Mouse (Mus musculus) testis, adult 2 months (tissue): ENCODE measurements at regions not wholly inside any gene's neighbourhood (a gene's known extent, or its start where the extent isn't known, plus 50 kb on each side); places are given as distances from the start of the nearest gene placed in this dataset.

Experiments used
- H3K27ac ChIP-seq: fragments of 200-500 bp; 2 replicates; pipeline ENCODE4 v1.5.1; 2012; ENCODE audit warnings: low read depth, low read length; ENCODE audit not compliant: control insufficient read depth, insufficient read depth
- H3K27me3 ChIP-seq: fragments of 200-500 bp; 2 replicates; pipeline ENCODE4 v1.6.1; 2012; ENCODE audit warnings: mild to moderate bottlenecking, low read length, moderate library complexity; ENCODE audit not compliant: control insufficient read depth, insufficient read depth
- H3K36me3 ChIP-seq: fragments of 200-500 bp; 2 replicates; pipeline ENCODE4 v1.6.1; 2012; ENCODE audit warnings: mild to moderate bottlenecking, low read length; ENCODE audit not compliant: control insufficient read depth, insufficient read depth
- H3K4me1 ChIP-seq: fragments of 200-500 bp; 2 replicates; pipeline ENCODE4 v1.6.1; 2012; ENCODE audit warnings: low read length; ENCODE audit not compliant: control insufficient read depth, insufficient read depth
- H3K4me3 ChIP-seq: fragments of 200-500 bp; 2 replicates; pipeline ENCODE4 v1.5.1; 2012; ENCODE audit warnings: low read depth, mild to moderate bottlenecking, low read length, moderate library complexity, mixed read lengths; ENCODE audit not compliant: control insufficient read depth
- CTCF ChIP-seq: fragments of 200-500 bp; IDR thresholded peaks from 2 replicates; pipeline ENCODE4 v1.5.1; 2012; ENCODE audit warnings: low read depth, mild to moderate bottlenecking, inconsistent platforms, low read length, moderate library complexity; ENCODE audit not compliant: control insufficient read depth, insufficient read depth, insufficient replicate concordance
- POLR2A ChIP-seq: fragments of 200-500 bp; IDR thresholded peaks from 2 replicates; pipeline ENCODE4 v1.6.1; 2012; ENCODE audit warnings: low read depth, mild to moderate bottlenecking, inconsistent platforms, low read length, moderate library complexity; ENCODE audit not compliant: control insufficient read depth

- Histone ChIP-seq H3K36me3 (no peaks in the 10 kb centered on the region), H3K4me3 (no peak overlapping the region), H3K4me1 (no peaks in the 10 kb centered on the region), H3K27me3 (no peaks in the 10 kb centered on the region), H3K27ac (no peak overlapping the region)
- TF ChIP-seq CTCF (no peak), POLR2A (no peak)
Measured at GRCm38 (mm10) chr14:76324246-76324645, 90.5 kb upstream of the Tsc22d1 start.

- no peaks in the 10 kb centered on the region for H3K27me3 ChIP-seq
- no peaks in the 10 kb centered on the region for H3K4me1 ChIP-seq
- H3K27ac ChIP-seq: no peak overlapping the region
- H3K36me3 ChIP-seq: no peaks in the 10 kb centered on the region
- TF ChIP-seq CTCF (no peak), POLR2A (no peak)
- H3K4me3 ChIP-seq: no peak overlapping the region
Measured at GRCm38 (mm10) chr14:76329983-76330382, 84.8 kb upstream of the Tsc22d1 start.

- no peak for TF ChIP-seq POLR2A
- TF ChIP-seq CTCF: no peak
- no peaks in the 10 kb centered on the region for H3K4me1 ChIP-seq
- H3K27ac ChIP-seq: no peak overlapping the region
- no peaks in the 10 kb centered on the region for H3K27me3 ChIP-seq
- H3K36me3 ChIP-seq: no peaks in the 10 kb centered on the region
- H3K4me3 ChIP-seq: no peak overlapping the region
Measured at GRCm38 (mm10) chr14:76331497-76332335, 83.0 kb upstream of the Tsc22d1 start.

GRCm38 (mm10) chr14:76332336-76332703, 82.4 kb upstream of the Tsc22d1 start:
- no peaks in the 10 kb centered on the region for H3K27me3 ChIP-seq
- H3K27ac ChIP-seq: no peak overlapping the region
- H3K4me1 ChIP-seq: no peaks in the 10 kb centered on the region

GRCm38 (mm10) chr14:76340789-76341188, 74.0 kb upstream of the Tsc22d1 start:
- Histone ChIP-seq H3K27ac (no peak overlapping the region), H3K27me3 (no peaks in the 10 kb centered on the region), H3K36me3 (no peaks in the 10 kb centered on the region), H3K4me1 (no peaks in the 10 kb centered on the region), H3K4me3 (no peak overlapping the region)
- no peak for TF ChIP-seq POLR2A
- TF ChIP-seq CTCF: no peak

More at GRCm38 (mm10) chr14:76332336-76332703, 82.4 kb upstream of the Tsc22d1 start:
- TF ChIP-seq POLR2A (no peak), CTCF (no peak)
- no peaks in the 10 kb centered on the region for H3K36me3 ChIP-seq
- no peak overlapping the region for H3K4me3 ChIP-seq

- H3K4me1 ChIP-seq: no peaks in the 10 kb centered on the region
- H3K4me3 ChIP-seq: no peak overlapping the region
- H3K36me3 ChIP-seq: no peaks in the 10 kb centered on the region
- no peak overlapping the region for H3K27ac ChIP-seq
- H3K27me3 ChIP-seq: no peaks in the 10 kb centered on the region
- no peak for TF ChIP-seq POLR2A
- no peak for TF ChIP-seq CTCF
Measured at GRCm38 (mm10) chr14:76341226-76341625, 73.5 kb upstream of the Tsc22d1 start.

GRCm38 (mm10) chr14:76351856-76352255, 62.9 kb upstream of the Tsc22d1 start:
- no peaks in the 10 kb centered on the region for H3K27me3 ChIP-seq
- H3K27ac ChIP-seq: no peak overlapping the region
- no peak for TF ChIP-seq POLR2A
- no peak for TF ChIP-seq CTCF
- peaks cover 4% of the 10 kb centered on the region for H3K4me1 ChIP-seq
- H3K36me3 ChIP-seq: no peaks in the 10 kb centered on the region
- H3K4me3 ChIP-seq: peak overlapping the region; percentile 39

GRCm38 (mm10) chr14:76356161-76356560, 58.6 kb upstream of the Tsc22d1 start:
- Histone ChIP-seq H3K36me3 (no peaks in the 10 kb centered on the region), H3K4me1 (peaks cover 4% of the 10 kb centered on the region), H3K27me3 (no peaks in the 10 kb centered on the region), H3K27ac (no peak overlapping the region), H3K4me3 (no peak overlapping the region)
- TF ChIP-seq CTCF (no peak), POLR2A (no peak)
